Mouse (Mus musculus) T-helper 17 cell (primary cell): ENCODE results near the gene Itga6.

Experiments
- in situ Hi-C, 2 experiments: fragments of 300-600 bp; cut with MboI, MseI; formaldehyde crosslinking; loops; 1 replicate in 1 of 2; 2 replicates in 1 of 2; pipeline ENCODE4 v1.15.1; 2025; ENCODE audit warnings: high pct_unique_total_duplicates in 2 of 2

The Itga6 gene

DNA sequence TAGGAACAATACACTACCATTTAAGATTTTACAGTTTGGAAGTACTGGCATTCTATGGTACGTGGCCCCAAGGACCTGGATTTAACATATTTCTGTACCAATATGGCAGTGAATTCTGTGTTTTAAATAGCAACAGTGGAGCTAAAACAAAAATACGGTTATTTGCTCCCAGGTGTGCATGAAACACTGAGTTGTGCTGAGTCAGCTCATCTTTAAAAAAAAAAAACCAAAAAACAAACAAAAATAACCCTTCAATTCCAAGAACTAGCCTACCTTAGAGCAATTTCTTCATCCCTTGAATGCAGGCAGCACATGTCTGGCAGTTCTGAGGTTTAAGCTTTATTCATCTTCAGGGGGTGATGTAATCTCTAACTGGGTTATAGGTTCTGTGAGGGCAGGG, 45.8 kb downstream of the Itga6 start:
- in situ Hi-C loops = no loop called here

DNA sequence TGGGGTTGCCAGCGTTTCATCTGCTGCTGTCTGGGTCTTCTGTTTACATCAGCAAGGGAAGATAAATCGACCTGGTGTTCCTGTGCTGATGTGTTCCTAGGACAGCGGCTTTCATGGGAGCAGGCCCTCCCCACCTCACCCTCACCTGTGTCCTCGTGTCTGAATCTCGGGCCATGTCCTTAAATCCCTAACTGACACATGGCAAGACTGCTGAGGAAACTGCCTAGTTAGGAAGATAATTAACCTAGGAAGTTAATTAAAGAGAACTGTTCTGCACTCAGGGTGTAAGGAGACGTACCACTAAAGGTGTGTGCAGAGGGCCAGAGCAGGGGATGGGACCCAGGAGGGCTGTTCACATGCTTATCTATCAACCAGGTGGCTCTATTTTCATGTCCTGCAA, 48.7 kb downstream of the Itga6 start:
- in situ Hi-C loops = no loop called here

DNA sequence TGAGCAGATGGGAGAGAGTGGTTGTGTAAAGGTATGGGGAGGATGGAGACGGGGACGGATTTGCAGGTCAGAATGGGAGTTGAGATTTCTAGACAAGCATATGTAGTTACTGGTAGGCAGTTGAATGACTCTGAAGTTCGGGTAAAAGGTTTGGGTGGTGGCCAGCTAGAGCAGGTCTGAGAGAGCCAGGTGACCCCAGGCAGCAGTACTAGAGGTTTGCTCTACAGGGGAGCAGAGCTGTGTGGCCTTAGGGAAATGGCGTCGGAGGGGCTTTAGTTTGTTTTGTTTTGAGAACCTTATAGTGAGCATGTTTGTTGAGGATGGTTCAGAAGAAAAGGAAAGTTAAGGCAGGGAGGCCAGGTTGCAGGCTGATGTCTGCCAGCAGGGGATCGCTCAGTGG, 51.4 kb downstream of the Itga6 start:
- in situ Hi-C loops = loop anchor here in 1 of 2 experiments (5.0 kb wide), 1 partner anchor 64 kb away; no protein-coding TSS in a partner anchor

DNA sequence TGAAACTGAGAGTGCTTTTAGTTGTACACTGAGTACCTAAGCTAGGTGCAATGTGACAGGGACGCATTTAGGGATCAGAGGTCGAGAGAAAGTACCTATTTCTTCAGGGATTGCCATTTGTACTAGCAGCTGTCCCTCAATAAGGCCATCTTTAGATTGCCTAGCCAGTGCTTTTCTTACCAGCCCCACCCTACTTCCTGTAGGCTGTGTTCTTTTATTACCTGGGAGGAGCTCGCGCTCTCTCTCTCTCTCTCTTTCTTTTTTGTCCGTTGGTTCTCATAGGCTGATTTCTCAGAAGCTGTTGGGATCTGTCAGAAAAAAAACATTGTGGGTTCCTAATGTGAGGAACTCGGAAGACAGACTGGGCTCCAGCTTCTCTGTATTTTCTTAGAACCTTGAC, 55.4 kb downstream of the Itga6 start:
- in situ Hi-C loops = no loop called here

DNA sequence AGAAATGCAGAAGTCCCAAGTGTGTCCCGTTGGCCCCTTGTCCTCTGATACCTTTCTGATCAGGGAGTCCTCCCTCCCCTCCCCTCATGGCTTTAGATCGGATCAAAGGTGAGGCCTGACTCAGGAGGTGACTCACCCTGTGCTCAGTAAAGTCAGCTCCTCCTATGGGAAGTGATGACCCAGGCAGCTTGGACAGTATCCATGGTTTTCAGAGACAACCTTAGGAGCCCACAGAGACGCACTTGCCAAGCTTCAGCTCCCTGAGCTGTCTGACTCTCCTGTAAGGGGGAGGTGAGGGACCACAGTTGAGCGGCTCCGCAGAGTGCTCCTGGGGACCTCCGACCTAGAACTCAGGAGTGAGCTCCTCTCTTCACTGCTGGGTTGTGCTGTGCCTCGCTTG, 56.3 kb downstream of the Itga6 start:
- in situ Hi-C loops = no loop called here

DNA sequence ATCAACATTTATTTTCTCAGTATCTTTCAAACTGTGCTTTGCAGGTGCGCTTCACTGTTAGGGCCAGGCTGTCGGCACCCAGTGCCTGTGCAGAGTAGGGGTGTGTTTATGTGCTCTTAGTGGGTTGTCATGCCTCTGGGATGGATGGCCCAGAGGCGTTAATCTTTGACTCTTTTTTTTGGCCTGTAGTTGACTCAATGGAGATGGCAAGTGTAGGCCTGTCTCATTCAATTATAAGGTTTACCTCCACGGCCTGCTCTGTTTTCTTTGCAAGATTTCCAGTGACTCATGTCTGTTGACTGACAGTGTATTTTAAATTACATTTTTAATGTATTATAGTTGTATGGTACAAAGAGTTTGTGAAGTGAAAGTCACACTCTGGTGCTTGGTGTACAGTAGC, 56.7 kb downstream of the Itga6 start:
- in situ Hi-C loops = no loop called here

DNA sequence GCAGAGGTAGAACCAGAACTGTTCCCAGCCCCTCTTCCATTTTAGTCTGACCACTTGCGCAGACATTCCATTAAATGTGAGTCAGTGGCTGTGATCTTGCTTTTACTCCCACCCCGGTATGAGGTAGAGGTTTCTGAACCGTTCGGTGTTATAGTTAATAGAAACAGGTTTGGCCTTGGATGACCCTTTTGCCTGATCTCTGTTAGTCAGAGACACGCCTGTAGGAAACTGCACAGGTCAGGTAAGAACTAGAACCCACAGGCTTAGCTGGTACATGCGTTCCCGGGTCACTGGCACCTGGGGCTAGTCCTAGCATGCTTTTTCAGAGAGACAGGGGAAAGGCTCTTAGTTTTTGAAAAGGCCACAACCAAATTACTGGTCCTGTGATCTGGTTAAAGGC, 59.7 kb downstream of the Itga6 start:
- in situ Hi-C loops = no loop called here

DNA sequence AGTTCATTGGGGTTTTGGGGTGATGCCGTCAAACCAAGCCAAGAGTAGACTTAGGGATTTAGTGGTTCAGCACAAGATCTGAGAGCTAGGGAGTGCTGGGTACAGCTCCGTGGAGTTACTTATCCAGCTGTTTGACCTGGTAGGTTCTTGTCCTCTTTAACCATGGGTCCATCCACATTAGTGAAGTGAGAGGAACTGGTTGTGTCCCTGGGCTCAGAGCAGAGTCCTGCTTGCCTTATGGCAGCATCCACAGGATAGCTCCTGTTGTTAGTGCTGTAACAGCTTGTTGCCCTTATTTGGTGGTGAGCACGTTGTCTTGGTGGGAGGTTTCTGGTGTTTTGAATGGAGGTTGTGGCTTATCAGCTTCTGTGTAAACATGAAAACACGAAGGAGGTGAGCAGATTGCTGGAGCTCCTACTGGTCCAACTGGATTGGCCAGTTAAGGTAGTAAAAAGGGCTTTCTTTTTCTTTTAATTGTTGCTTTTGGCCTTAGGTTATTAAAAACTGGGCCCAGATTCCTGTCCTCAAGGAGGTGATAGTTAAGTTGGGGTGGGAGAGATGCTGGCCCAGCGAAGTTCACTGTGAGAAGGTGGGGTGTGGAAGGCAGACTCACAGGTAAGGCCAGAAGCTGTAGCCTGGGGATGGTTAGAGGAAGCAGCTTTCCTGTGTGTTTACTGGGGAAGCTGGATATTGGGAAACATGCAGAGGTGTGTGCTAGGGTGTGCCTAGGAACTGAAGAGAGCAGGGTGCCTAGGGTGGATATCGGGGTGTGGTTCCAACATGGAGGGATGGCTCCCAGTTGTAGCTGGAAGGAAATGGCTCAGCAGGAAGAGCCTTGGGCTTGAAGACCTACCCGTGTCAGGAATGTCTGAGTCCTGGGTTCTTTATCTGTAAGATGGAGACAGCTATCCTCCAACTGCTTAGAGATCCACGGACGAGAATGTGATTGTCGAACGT, 60.5 kb downstream of the Itga6 start:
- in situ Hi-C loops = no loop called here

DNA sequence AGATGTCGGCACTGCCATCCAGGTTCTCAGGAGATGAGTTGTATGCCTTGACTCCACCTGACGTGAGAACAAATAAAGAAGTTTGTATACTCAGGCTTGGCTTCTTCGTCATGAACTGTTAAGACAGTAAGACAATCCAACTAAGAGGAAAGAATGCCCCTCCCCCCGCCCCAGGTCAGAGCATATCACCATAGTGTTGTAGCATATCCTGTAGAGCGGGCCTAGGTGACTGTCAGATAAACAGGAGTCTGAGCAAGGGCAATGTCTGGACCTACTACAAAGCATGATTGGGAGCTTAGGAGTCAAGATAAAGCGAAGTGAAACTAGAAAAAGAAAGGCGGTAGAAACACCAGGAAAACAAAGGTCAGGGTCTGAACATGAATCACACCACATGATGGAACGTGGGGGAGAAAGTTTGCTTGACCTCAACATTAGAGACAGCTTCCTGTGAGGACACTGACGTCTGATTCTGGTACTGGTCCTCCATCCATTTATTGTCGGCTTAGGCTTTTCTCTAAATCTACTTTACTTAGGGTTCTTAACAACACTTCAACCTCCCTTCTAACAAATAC, 64.0 kb downstream of the Itga6 start:
- in situ Hi-C loops = no loop called here

DNA sequence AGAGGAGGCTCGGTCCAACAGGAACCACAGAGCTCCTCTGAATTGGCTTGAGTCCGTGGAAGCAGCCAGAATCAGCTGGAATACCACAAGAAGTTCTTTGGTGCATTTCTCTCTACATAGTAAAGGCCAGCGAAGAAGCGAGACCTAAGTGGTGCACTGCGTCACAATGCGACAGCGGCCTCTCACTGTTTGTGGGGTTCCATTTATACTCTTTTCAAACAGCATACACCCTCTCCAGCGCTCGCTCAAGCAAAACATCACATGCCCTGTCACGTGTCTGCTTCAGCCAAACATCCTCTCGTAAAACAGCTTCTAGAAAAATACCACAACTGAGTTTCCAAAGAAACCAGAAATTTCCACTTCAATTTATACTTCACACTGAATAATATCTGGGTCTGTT, 64.6 kb downstream of the Itga6 start:
- in situ Hi-C loops = no loop called here

DNA sequence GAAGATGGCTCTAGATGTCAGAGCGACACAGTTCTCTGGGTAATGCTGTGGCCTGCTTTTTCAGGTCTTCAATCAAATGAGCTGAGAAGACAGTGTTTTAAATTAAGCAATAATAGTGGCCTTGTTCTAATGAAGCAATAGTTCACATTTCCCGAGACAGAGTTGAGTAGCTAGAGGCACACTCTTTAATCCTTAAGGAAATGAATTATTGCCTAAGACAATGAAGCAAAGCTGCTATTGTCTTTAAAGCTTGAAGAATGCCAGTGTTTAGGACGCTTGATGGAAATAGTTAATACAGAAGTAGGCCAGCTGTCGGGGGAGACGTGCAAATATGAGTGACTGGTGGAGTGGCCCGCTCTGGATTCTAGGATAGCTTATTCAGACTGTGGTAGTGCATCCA, 65.5 kb downstream of the Itga6 start:
- in situ Hi-C loops = no loop called here

DNA sequence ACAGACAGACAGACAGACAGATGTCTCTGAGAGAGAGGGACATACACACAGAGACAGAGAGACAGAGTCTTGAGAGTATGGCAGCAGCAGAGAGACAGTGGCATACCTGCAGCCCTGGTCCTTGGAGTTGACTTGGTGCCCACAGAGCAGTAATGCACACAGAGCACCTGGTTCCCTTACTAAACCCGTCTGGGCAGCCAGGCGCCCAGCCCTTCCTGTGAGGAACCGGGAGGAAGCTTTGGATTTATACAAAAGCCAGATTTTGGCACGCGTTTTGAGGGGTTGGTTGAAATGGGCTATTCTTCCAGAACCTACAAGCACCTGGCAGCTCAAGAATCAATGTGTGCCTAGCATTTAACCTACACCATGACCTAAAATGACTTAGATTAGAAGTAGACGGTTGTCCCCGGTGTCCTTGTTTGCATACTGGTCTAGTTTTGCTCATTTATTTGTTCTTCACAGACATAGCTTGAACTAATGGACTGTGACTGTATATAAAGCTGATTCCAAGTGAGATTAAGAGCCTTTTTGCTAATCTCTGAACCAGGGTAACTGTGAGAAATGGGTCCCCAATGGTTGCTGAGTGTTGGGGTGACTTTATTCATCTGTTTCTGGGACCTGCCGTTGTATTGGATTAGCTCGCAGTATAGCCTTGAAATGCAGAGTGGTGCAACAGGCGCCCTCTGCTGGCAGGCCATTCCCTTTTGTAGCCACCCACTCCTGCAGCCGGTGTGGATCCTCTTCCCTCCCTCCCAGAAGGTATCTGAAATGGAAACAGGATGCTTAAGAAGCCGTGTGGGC, 67.0 kb downstream of the Itga6 start:
- in situ Hi-C loops = no loop called here

DNA sequence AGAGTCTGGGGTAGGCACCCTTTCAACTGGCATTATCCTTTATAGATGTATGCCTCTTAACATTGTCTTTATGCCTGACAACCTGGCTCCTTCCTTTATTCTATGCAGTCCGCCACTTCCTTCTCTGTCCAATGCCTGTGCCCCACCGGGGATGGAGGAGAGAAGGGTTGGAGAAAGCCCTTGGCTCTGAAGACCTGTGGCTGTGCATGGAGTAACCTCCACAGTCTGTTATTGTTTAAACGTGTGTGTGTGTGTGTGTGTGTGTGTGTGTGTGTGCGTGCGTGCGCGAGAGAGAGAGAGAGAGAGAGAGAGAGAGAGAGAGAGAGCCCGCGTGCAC, 67.6 kb downstream of the Itga6 start:
- in situ Hi-C loops = no loop called here

DNA sequence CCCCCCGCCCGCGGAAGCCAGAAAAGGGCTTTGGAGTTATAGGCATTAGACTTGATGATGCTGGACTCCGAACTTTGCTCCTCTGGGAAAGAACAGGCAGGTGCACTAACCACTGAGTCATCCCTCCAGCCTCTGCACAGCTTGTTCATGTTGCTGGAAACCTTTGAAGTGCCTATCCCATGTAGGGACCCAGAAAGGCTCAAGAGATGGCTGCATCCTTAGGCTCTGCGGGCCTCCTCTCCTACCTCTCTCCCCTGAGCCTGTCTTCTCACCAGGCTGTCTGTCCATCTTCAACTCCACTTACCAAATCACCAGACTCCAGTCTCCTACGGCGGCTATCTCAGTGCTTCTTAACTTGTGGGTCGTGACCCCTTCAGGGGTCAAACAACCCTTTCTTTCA, 68.0 kb downstream of the Itga6 start:
- in situ Hi-C loops = no loop called here

DNA sequence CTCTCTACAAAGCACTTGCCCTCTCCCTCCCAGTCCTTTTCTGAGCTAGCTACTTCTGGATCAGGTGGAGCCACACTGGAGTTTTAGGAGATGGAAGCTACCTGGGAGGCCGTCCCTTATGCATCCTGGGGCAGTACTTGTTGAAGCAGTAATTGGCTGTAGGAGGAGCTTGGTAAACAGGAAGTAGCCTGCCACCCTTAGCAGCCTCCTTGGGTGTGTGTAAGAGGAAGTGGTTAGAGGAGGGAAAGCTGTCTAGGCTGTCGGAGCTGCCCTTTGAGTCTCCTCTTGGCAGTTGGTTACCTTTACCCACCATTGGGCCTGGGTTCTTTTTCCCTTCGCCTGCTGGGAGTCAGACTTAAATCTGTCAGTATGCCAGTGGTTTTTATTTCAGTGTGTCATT, 68.6 kb downstream of the Itga6 start:
- in situ Hi-C loops = no loop called here

DNA sequence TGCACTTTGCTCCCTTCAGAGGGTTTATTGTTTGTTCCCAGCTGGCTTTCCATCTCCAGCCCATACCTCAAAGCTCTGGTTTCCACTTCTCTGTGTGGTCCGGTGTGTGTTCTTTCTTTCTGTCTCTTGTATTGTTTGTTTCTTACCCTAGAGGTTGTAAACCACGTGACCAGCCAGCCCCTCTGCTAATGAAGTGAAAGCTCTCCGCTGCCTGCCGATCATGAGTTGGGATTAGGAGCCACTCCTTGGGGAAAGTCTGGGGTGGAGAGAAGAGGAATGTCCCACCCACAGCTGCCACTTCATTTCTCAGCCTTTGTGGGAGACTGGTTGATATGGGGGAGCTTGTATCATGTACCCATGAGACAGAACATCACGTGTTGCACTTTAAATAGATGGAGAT, 69.9 kb downstream of the Itga6 start:
- in situ Hi-C loops = loop anchor here (5.0 kb wide), 1 partner anchor 218 kb away; no protein-coding TSS in a partner anchor

DNA sequence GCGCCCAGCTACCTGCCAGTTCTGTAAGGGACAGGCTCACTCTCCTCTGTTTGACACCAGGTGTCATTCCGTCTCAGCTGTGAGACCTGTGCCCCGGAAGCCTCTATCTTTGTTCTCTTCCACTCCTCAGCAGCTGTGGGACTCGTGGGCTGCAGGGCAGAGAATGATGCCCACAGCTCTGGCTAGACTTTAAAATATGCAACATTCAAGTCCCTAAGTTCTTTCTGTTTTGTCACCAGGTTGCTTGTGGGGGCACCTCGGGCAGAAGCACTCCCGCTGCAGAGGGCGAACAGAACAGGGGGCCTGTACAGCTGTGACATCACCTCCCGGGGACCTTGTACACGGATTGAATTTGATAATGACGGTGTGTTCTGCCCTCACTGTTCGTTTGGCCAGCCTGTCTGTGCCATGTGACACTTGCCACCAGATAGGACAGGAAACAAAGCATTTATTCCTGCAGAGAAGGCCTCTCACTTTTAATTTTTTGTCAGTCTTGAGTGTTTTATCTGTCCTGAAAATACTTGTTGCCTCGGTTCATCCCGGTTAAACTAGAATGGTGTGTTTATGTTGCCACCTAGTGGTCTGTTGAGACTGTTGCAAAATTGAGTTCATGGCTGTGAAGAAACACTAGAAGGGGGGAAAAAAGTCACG, 71.1 kb downstream of the Itga6 start:
- in situ Hi-C loops = loop anchor here (5.0 kb wide), 1 partner anchor 219 kb away; no protein-coding TSS in a partner anchor

DNA sequence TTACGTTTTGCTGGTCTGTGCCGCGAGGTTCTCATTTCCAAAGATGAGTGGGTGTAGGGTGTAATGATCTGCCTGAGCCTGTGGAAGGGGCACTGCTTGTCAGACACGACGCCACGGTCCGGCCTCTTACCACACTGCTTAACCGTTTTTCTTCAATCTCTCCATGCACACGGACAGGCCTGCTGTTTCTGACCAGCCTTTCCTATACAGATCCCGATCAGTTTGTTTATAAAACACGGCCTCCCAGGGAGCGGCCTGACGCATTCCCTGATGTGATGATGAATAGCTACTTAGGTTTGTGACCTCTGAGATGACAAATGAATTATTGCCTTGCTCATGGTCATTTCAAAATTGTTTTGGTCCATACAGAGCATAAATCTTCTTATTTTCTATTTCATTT, 78.7 kb downstream of the Itga6 start:
- in situ Hi-C loops = no loop called here

DNA sequence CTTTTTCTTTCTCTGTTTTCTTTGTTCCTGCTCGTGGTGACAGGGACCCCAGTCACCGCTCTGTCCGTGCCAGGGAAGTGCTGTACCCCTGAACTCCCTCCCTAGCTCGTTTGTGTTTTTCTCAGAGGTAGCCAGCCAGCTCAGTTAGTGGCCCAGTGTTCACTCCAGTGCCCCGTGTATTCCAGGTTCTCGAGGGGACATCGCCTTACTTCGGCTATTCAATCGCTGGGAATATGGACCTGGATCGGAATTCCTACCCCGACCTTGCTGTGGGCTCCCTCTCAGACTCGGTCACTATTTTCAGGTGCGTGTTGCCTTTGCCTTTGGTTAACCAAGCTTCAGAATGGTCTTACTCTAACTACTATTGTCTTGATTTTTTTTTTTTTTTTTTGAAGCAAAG, 82.3 kb downstream of the Itga6 start:
- in situ Hi-C loops = no loop called here

DNA sequence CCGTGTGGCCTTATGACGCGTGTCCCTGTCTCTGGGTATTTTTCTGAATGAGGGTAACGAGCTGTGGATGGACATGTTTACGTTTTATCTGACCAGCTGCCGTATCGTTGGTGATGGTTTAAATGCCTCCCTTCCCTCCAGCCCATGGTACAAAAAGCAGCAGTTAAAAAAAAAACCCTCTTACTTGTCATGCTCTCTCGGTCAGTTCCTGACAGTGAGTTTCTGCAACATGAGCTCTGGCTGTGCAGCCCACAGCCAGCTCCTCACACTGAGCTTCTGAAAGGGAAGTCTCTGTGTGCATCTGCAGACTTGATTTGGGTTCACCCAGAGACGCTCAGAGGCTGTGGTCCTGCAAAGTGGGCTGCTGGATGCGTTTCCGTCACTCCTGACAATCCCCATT, 83.5 kb downstream of the Itga6 start:
- in situ Hi-C loops = no loop called here

DNA sequence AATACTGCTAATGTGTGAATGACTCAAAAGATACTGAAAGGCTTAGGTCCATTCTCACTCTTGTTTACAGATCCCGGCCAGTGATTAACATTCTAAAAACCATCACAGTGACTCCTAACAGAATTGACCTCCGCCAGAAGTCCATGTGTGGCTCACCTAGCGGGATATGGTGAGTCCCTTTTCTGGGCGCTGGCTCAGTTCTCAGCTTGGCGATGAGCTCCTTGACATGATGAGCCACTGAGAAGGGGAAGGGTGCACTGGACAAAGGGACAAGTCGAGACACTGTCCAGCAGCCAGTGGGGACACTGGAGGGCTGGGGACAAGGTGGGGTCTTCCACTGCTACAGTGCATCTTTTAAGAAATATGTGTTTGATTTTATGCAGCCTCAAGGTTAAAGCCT, 88.2 kb downstream of the Itga6 start:
- in situ Hi-C loops = no loop called here

DNA sequence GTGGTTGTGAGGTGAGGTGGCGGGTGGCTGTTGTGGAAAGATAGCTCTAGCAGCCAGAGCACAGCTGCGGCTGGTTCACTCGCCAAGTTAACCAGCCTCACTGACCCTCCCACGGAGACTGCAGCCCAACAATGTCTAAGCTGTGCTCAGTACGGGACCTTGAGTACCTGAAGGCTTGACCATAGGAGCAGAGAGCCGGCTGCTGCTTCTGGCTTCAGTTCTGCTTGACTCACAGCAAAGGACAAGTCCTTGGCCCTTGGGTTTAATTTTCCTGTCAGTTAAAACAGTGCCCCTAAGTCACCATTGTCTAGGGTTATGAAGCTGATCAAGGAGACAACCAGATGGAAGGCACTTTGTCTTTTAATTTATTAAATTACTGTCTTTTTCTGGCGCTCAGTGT, 89.0 kb downstream of the Itga6 start:
- in situ Hi-C loops = no loop called here
